Mouse (Mus musculus): ENCODE measurements at regions not wholly inside any gene's neighbourhood (a gene's known extent, or its start where the extent isn't known, plus 50 kb on each side); places are given as distances from the start of the nearest gene placed in this dataset.
A peak's percentile ranks its signal among the peaks of the same experiment; 100 is the strongest.

DNA sequence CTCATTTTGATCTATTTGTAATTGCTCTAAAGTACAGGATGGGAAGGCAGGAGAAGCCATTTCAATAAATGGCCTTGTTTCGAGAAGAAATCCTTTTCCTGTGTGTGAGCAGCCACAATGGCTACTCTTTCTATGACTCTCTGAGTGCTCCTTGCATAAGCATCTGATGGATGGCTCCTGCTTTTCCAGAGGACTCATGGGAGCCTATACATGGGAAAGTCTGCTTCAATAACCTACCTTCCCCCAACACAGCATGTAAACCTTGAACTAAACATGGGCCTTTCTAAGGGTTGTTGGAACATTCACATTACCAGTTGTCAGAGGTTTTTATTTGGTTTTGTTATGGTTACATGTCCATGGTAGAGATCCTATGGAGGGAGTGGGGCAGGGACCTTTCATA lies 103.3 kb downstream of the Kcne4 start:
- no peak overlapping the region for H3K9ac ChIP-seq (ENCODE audit: low read depth, low read length)
- H3K36me3 ChIP-seq (ENCODE audit: control insufficient read depth, insufficient read depth, low read length): no peaks in the 10 kb centered on the region
- H3K9me3 ChIP-seq (ENCODE audit: control insufficient read depth, low read length): no peaks in the 10 kb centered on the region
- ATAC-seq: no peak
- no peaks in the 10 kb centered on the region for H3K27me3 ChIP-seq (replicated peaks; ENCODE audit: control insufficient read depth, insufficient read depth, low read length)
- no peak overlapping the region for H3K4me3 ChIP-seq (ENCODE audit: low read length)
- no peak overlapping the region for H3K27ac ChIP-seq (ENCODE audit: low read depth, low read length)
- H3K4me1 ChIP-seq (ENCODE audit: control insufficient read depth, insufficient read depth, low read depth, low read length): no peaks in the 10 kb centered on the region
- WGBS: 32% methylated on average over 1 of the region's 1 CpGs
- H3K4me2 ChIP-seq (ENCODE audit: low read length): no peak overlapping the region

DNA sequence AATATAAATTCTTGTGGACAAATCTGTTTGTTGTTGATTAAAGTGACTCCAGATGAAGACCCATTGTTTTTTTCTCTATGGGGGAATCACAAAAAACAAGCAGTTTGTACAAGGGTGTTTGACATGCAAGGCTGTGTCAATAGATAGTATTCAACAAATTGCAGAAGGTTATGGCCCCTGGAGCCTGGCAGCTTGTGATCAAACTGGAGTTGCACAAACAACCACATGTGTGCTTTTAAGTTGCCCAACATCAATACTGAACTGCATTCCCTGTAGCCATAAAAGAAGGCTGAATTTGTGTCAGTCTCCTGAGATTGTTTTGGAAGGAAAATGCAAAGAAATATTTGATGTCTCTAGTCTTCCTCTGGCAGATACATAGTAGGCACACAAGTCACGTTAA lies 113.4 kb downstream of the Kcne4 start:
- Histone ChIP-seq H3K27ac (ENCODE audit: low read depth, low read length) (no peak overlapping the region), H3K4me2 (ENCODE audit: low read length) (no peak overlapping the region), H3K4me1 (ENCODE audit: control insufficient read depth, insufficient read depth, low read depth, low read length) (no peaks in the 10 kb centered on the region), H3K9ac (ENCODE audit: low read depth, low read length) (no peak overlapping the region), H3K9me3 (ENCODE audit: control insufficient read depth, low read length) (no peaks in the 10 kb centered on the region), H3K4me3 (ENCODE audit: low read length) (no peak overlapping the region), H3K27me3 (replicated peaks; ENCODE audit: control insufficient read depth, insufficient read depth, low read length) (no peaks in the 10 kb centered on the region), H3K36me3 (ENCODE audit: control insufficient read depth, insufficient read depth, low read length) (no peaks in the 10 kb centered on the region)
- no peak for ATAC-seq
- WGBS: 90% methylated on average over 1 of the region's 1 CpGs

DNA sequence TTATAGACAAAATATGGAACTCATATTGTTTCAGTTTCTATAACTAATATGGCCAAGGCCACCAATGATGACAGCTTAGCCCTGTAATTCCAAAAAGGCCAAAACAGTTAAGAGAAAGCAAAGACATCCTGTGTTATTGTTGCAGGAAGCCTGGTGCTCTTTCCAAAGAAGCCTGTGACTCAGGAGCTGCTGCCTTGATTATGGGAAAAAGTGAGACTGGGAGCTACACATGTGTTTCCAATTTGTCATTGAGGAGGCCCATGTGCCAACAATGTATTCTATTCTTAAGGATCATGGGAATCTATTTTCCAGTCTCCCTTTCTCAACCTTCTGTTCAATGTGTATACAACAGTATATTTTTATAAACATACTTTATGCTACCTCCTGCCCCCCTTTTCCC lies 123.3 kb downstream of the Kcne4 start:
- H3K27ac ChIP-seq (ENCODE audit: low read depth, low read length): no peak overlapping the region
- H3K4me3 ChIP-seq (ENCODE audit: low read length): no peak overlapping the region
- H3K9ac ChIP-seq (ENCODE audit: low read depth, low read length): no peak overlapping the region
- H3K9me3 ChIP-seq (ENCODE audit: control insufficient read depth, low read length): no peaks in the 10 kb centered on the region
- H3K36me3 ChIP-seq (ENCODE audit: control insufficient read depth, insufficient read depth, low read length): no peaks in the 10 kb centered on the region
- ATAC-seq: no peak
- no peak overlapping the region for H3K4me2 ChIP-seq (ENCODE audit: low read length)
- no peaks in the 10 kb centered on the region for H3K4me1 ChIP-seq (ENCODE audit: control insufficient read depth, insufficient read depth, low read depth, low read length)
- no peaks in the 10 kb centered on the region for H3K27me3 ChIP-seq (replicated peaks; ENCODE audit: control insufficient read depth, insufficient read depth, low read length)

DNA sequence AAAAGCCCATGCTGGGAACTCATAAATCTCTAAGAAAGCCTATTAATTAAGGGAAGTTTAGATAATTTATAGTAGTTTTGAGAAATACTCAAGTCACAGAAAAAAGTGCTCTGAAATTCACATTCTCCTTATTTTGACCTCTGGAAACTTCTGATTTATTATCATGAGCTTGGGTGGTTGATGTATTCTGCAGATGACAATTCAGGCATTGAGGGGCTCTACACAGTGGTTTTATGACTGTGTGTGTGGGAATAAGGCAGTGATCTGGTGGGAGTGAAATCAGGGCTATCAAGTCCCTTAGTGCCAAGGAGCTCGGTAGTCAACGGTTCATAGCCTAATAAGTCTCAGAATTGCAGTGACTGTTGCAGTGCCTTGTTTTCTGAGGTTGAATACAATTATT lies 129.0 kb downstream of the Kcne4 start:
- H3K9ac ChIP-seq (ENCODE audit: low read depth, low read length): no peak overlapping the region
- no peak overlapping the region for H3K4me3 ChIP-seq (ENCODE audit: low read length)
- no peaks in the 10 kb centered on the region for H3K27me3 ChIP-seq (replicated peaks; ENCODE audit: control insufficient read depth, insufficient read depth, low read length)
- no peaks in the 10 kb centered on the region for H3K9me3 ChIP-seq (ENCODE audit: control insufficient read depth, low read length)
- no peaks in the 10 kb centered on the region for H3K36me3 ChIP-seq (ENCODE audit: control insufficient read depth, insufficient read depth, low read length)
- no peaks in the 10 kb centered on the region for H3K4me1 ChIP-seq (ENCODE audit: control insufficient read depth, insufficient read depth, low read depth, low read length)
- H3K27ac ChIP-seq (ENCODE audit: low read depth, low read length): no peak overlapping the region
- no peak overlapping the region for H3K4me2 ChIP-seq (ENCODE audit: low read length)
- no peak for ATAC-seq
- WGBS: 86% methylated on average over 2 of the region's 2 CpGs

DNA sequence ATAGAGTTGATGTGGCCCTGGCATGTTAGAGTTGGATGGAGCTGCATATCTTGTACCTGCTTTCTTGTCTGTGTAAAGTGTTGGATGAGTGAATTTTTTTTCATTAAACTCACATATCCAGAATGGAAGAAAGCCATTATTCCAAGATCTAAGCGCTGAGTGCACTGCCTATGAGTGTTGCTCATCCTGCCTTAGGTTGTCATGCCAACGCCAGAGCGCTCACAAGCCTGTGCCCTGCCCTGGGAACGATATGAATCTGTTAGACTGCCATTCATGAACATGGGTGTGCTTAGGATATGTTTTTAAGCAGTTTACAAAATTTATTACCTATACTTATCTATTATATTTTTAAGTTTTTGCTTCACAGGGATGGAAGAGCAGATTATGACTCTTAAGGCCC lies 163.5 kb downstream of the Kcne4 start:
- no peaks in the 10 kb centered on the region for H3K27me3 ChIP-seq (replicated peaks; ENCODE audit: control insufficient read depth, insufficient read depth, low read length)
- peak; percentile 70; the same call in 1 of the 2 replicates for ATAC-seq
- no peak overlapping the region for H3K4me3 ChIP-seq (ENCODE audit: low read length)
- H3K36me3 ChIP-seq (ENCODE audit: control insufficient read depth, insufficient read depth, low read length): no peaks in the 10 kb centered on the region
- no peak overlapping the region for H3K9ac ChIP-seq (ENCODE audit: low read depth, low read length)
- no peaks in the 10 kb centered on the region for H3K9me3 ChIP-seq (ENCODE audit: control insufficient read depth, low read length)
- no peaks in the 10 kb centered on the region for H3K4me1 ChIP-seq (ENCODE audit: control insufficient read depth, insufficient read depth, low read depth, low read length)
- no peak overlapping the region for H3K27ac ChIP-seq (ENCODE audit: low read depth, low read length)
- no peak overlapping the region for H3K4me2 ChIP-seq (ENCODE audit: low read length)
- 56% methylated on average over 4 of the region's 4 CpGs for WGBS
